Mouse (Mus musculus): ENCODE measurements around the gene Wnt11. TPM values are rescaled to one million over a fixed set of nuclear protein-coding genes. Genes with fewer than 3 reads are reported as not detected.

Gene Wnt11
- polyA plus RNA-seq, 1 experiment from 2014 or later, result 0.12 TPM

- TF ChIP-seq EP300 (IDR thresholded peaks at IDR 0.05; ENCODE audit: low read depth) (no peak), CTCF (IDR thresholded peaks at IDR 0.05; ENCODE audit: low read depth) (no peak)
- Histone ChIP-seq H3K9me3 (ENCODE audit: low read length) (no peaks in the 10 kb centered on the region), H3K9ac (replicated peaks) (no peak overlapping the region), H3K27me3 (ENCODE audit: insufficient read depth, low read length) (no peaks in the 10 kb centered on the region), H3K27ac (ENCODE audit: low read depth) (no peak overlapping the region), H3K4me1 (ENCODE audit: insufficient read depth) (no peaks in the 10 kb centered on the region), H3K4me3 (ENCODE audit: low read depth, low read length) (no peak overlapping the region), H3K36me3 (replicated peaks; ENCODE audit: insufficient read depth, low read length) (no peaks in the 10 kb centered on the region), H3K4me2 (ENCODE audit: low read depth, low read length) (no peak overlapping the region)
- ATAC-seq (no peak), DNase-seq (no peak)
- WGBS (ENCODE audit: insufficient replicate concordance), result 47% methylated on average over 2 of the region's 2 CpGs
Measured at GRCm38 (mm10) chr7:98855388-98855787, 20.5 kb downstream of the Wnt11 start.

GRCm38 (mm10) chr7:98856128-98856527, 21.2 kb downstream of the Wnt11 start:
- Histone ChIP-seq H3K4me1 (ENCODE audit: insufficient read depth) (no peaks in the 10 kb centered on the region), H3K27me3 (ENCODE audit: insufficient read depth, low read length) (no peaks in the 10 kb centered on the region)

GRCm38 (mm10) chr7:98857094-98857493, 22.2 kb downstream of the Wnt11 start:
- H3K27ac ChIP-seq (ENCODE audit: low read depth), result no peak overlapping the region
- no peaks in the 10 kb centered on the region for H3K9me3 ChIP-seq (ENCODE audit: low read length)
- no peaks in the 10 kb centered on the region for H3K27me3 ChIP-seq (ENCODE audit: insufficient read depth, low read length)
- no peak for TF ChIP-seq CTCF (IDR thresholded peaks at IDR 0.05; ENCODE audit: low read depth)
- TF ChIP-seq EP300 (IDR thresholded peaks at IDR 0.05; ENCODE audit: low read depth), result no peak
- ATAC-seq (no peak), DNase-seq (no peak)
- no peak overlapping the region for H3K4me3 ChIP-seq (ENCODE audit: low read depth, low read length)
- 60% methylated on average over 3 of the region's 3 CpGs for WGBS (ENCODE audit: insufficient replicate concordance)
- H3K4me1 ChIP-seq (ENCODE audit: insufficient read depth), result no peaks in the 10 kb centered on the region
- no peak overlapping the region for H3K9ac ChIP-seq (replicated peaks)
- H3K36me3 ChIP-seq (replicated peaks; ENCODE audit: insufficient read depth, low read length), result no peaks in the 10 kb centered on the region
- H3K4me2 ChIP-seq (ENCODE audit: low read depth, low read length), result no peak overlapping the region

More at GRCm38 (mm10) chr7:98856128-98856527, 21.2 kb downstream of the Wnt11 start:
- H3K36me3 ChIP-seq (replicated peaks; ENCODE audit: insufficient read depth, low read length), result no peaks in the 10 kb centered on the region
- no peak overlapping the region for H3K9ac ChIP-seq (replicated peaks)
- ATAC-seq (no peak), DNase-seq (no peak)
- H3K4me3 ChIP-seq (ENCODE audit: low read depth, low read length), result no peak overlapping the region
- H3K9me3 ChIP-seq (ENCODE audit: low read length), result no peaks in the 10 kb centered on the region
- TF ChIP-seq CTCF (IDR thresholded peaks at IDR 0.05; ENCODE audit: low read depth) (no peak), EP300 (IDR thresholded peaks at IDR 0.05; ENCODE audit: low read depth) (no peak)
- H3K4me2 ChIP-seq (ENCODE audit: low read depth, low read length), result no peak overlapping the region
- WGBS (ENCODE audit: insufficient replicate concordance), result 44% methylated on average over 3 of the region's 3 CpGs
- no peak overlapping the region for H3K27ac ChIP-seq (ENCODE audit: low read depth)

GRCm38 (mm10) chr7:98861002-98861401, 26.1 kb downstream of the Wnt11 start:
- ATAC-seq (no peak), DNase-seq (no peak)
- Histone ChIP-seq H3K4me2 (ENCODE audit: low read depth, low read length) (no peak overlapping the region), H3K4me1 (ENCODE audit: insufficient read depth) (no peaks in the 10 kb centered on the region), H3K4me3 (ENCODE audit: low read depth, low read length) (no peak overlapping the region), H3K27me3 (ENCODE audit: insufficient read depth, low read length) (peaks cover 2% of the 10 kb centered on the region; the same call in 1 of the 2 replicates), H3K27ac (ENCODE audit: low read depth) (no peak overlapping the region), H3K36me3 (replicated peaks; ENCODE audit: insufficient read depth, low read length) (no peaks in the 10 kb centered on the region), H3K9ac (replicated peaks) (no peak overlapping the region), H3K9me3 (ENCODE audit: low read length) (no peaks in the 10 kb centered on the region)
- WGBS (ENCODE audit: insufficient replicate concordance), result 70% methylated on average over 2 of the region's 2 CpGs
- TF ChIP-seq CTCF (IDR thresholded peaks at IDR 0.05; ENCODE audit: low read depth), result no peak
- no peak for TF ChIP-seq EP300 (IDR thresholded peaks at IDR 0.05; ENCODE audit: low read depth)

- Histone ChIP-seq H3K9ac (replicated peaks) (no peak overlapping the region), H3K9me3 (ENCODE audit: low read length) (no peaks in the 10 kb centered on the region), H3K36me3 (replicated peaks; ENCODE audit: insufficient read depth, low read length) (no peaks in the 10 kb centered on the region), H3K4me3 (ENCODE audit: low read depth, low read length) (no peak overlapping the region), H3K4me2 (ENCODE audit: low read depth, low read length) (no peak overlapping the region), H3K27me3 (ENCODE audit: insufficient read depth, low read length) (peaks cover 2% of the 10 kb centered on the region; the same call in 1 of the 2 replicates), H3K27ac (ENCODE audit: low read depth) (no peak overlapping the region), H3K4me1 (ENCODE audit: insufficient read depth) (no peaks in the 10 kb centered on the region)
- DNase-seq, result no peak
- no peak for ATAC-seq
- TF ChIP-seq CTCF (IDR thresholded peaks at IDR 0.05; ENCODE audit: low read depth) (no peak), EP300 (IDR thresholded peaks at IDR 0.05; ENCODE audit: low read depth) (no peak)
- 61% methylated on average over 5 of the region's 5 CpGs for WGBS (ENCODE audit: insufficient replicate concordance)
Measured at GRCm38 (mm10) chr7:98862994-98863393, 28.1 kb downstream of the Wnt11 start.

- no peak for DNase-seq
Measured at GRCm38 (mm10) chr7:98863969-98864718, 29.2 kb downstream of the Wnt11 start.

More at GRCm38 (mm10) chr7:98863969-98864718, 29.2 kb downstream of the Wnt11 start:
- TF ChIP-seq EP300 (IDR thresholded peaks at IDR 0.05; ENCODE audit: low read depth), result no peak
- no peak for TF ChIP-seq CTCF (IDR thresholded peaks at IDR 0.05; ENCODE audit: low read depth)
- Histone ChIP-seq H3K36me3 (replicated peaks; ENCODE audit: insufficient read depth, low read length) (no peaks in the 10 kb centered on the region), H3K4me2 (ENCODE audit: low read depth, low read length) (no peak overlapping the region), H3K9me3 (ENCODE audit: low read length) (no peaks in the 10 kb centered on the region), H3K4me3 (ENCODE audit: low read depth, low read length) (no peak overlapping the region), H3K9ac (replicated peaks) (no peak overlapping the region), H3K27me3 (ENCODE audit: insufficient read depth, low read length) (peaks cover 2% of the 10 kb centered on the region; the same call in 1 of the 2 replicates), H3K27ac (ENCODE audit: low read depth) (no peak overlapping the region), H3K4me1 (ENCODE audit: insufficient read depth) (no peaks in the 10 kb centered on the region)
- WGBS (ENCODE audit: insufficient replicate concordance), result 48% methylated on average over 9 of the region's 9 CpGs
- no peak for ATAC-seq

Measured in liver, postnatal 0 days (tissue).